Mouse (Mus musculus): ENCODE data around the gene Slc37a4.
"Not testable (repeated sequence)": the region's sequence is repeated elsewhere in the genome, so short reads cannot be mapped to it uniquely, and the experiment has no call there.

The Slc37a4 gene

GRCm38 (mm10) chr9:44398551-44398950 is 1.9 kb downstream of the Slc37a4 start:
- no peak for DNase-seq (ENCODE audit: low read depth, low spot score)

GRCm38 (mm10) chr9:44399114-44399794 is 2.6 kb downstream of the Slc37a4 start:
- DNase-seq (ENCODE audit: low read depth, low spot score) = no peak

GRCm38 (mm10) chr9:44399795-44400114 is 3.1 kb downstream of the Slc37a4 start:
- DNase-seq (ENCODE audit: low read depth, low spot score) = no peak

GRCm38 (mm10) chr9:44401081-44401480 is 4.4 kb downstream of the Slc37a4 start:
- DNase-seq (ENCODE audit: low read depth, low spot score) = no peak

GRCm38 (mm10) chr9:44405011-44405410 is 8.4 kb downstream of the Slc37a4 start:
- no peak for DNase-seq (ENCODE audit: low read depth, low spot score)

- peak; percentile 91 for DNase-seq (ENCODE audit: low read depth, low spot score)
Measured at GRCm38 (mm10) chr9:44406906-44407751, 10.5 kb downstream of the Slc37a4 start, which contains the start of the genes Rps25 and Trappc4. Gene Rps25, plus strand, starts transcription at chr9:44407139. Gene Trappc4, minus strand, starts transcription at chr9:44407600.

- no peak for DNase-seq (ENCODE audit: low read depth, low spot score)
Measured at GRCm38 (mm10) chr9:44407752-44408097, 11.1 kb downstream of the Slc37a4 start.

GRCm38 (mm10) chr9:44408693-44409092 is 12.0 kb downstream of the Slc37a4 start:
- not testable (repeated sequence) for DNase-seq (ENCODE audit: low read depth, low spot score)

GRCm38 (mm10) chr9:44410647-44411336 is 14.1 kb downstream of the Slc37a4 start:
- no peak for DNase-seq (ENCODE audit: low read depth, low spot score)

GRCm38 (mm10) chr9:44411601-44412130 is 15.0 kb downstream of the Slc37a4 start:
- DNase-seq (ENCODE audit: low read depth, low spot score) = no peak

GRCm38 (mm10) chr9:44412306-44412705 is 15.7 kb downstream of the Slc37a4 start:
- no peak for DNase-seq (ENCODE audit: low read depth, low spot score)

GRCm38 (mm10) chr9:44412781-44413180 is 16.1 kb downstream of the Slc37a4 start:
- no peak for DNase-seq (ENCODE audit: low read depth, low spot score)

GRCm38 (mm10) chr9:44417156-44417891 is 20.7 kb downstream of the Slc37a4 start:
- DNase-seq (ENCODE audit: low read depth, low spot score) = peak; percentile 14

GRCm38 (mm10) chr9:44417892-44418363 is 21.3 kb downstream of the Slc37a4 start:
- DNase-seq (ENCODE audit: low read depth, low spot score) = peak; percentile 84

- no peak for DNase-seq (ENCODE audit: low read depth, low spot score)
Measured at GRCm38 (mm10) chr9:44418519-44419385, 22.1 kb downstream of the Slc37a4 start, which contains the start of gene Ccdc84. Gene Ccdc84, minus strand, starts transcription at chr9:44418569.

- not testable (repeated sequence) for DNase-seq (ENCODE audit: low read depth, low spot score)
Measured at GRCm38 (mm10) chr9:44419730-44420129, 23.1 kb downstream of the Slc37a4 start.

- no peak for DNase-seq (ENCODE audit: low read depth, low spot score)
Measured at GRCm38 (mm10) chr9:44420280-44420898, 23.7 kb downstream of the Slc37a4 start.

- DNase-seq (ENCODE audit: low read depth, low spot score) = no peak
Measured at GRCm38 (mm10) chr9:44423576-44423975, 26.9 kb downstream of the Slc37a4 start.

GRCm38 (mm10) chr9:44432577-44433185 is 36.0 kb downstream of the Slc37a4 start:
- DNase-seq (ENCODE audit: low read depth, low spot score) = no peak

All from embryo, embryonic 11.5 days (tissue).